Mouse (Mus musculus) macrophage (primary cell): ENCODE measurements at regions not wholly inside any gene's neighbourhood (a gene's known extent, or its start where the extent isn't known, plus 50 kb on each side); places are given as distances from the start of the nearest gene placed in this dataset.
"Not testable (repeated sequence)": the region's sequence is repeated elsewhere in the genome, so short reads cannot be mapped to it uniquely, and the experiment has no call there.

Experiments used
- H3K27ac ChIP-seq: fragments of 350-480 bp; formaldehyde crosslinking; 2 replicates; pipeline ENCODE4 v1.9.0; 2021
- H3K36me3 ChIP-seq: fragments of 350-480 bp; formaldehyde crosslinking; 2 replicates; pipeline ENCODE4 v1.9.0; 2021; ENCODE audit errors: inconsistent target
- H3K4me3 ChIP-seq: fragments of 350-480 bp; formaldehyde crosslinking; 2 replicates; pipeline ENCODE4 v1.9.0; 2021; ENCODE audit errors: inconsistent target
- H3K79me2 ChIP-seq: fragments of 350-480 bp; formaldehyde crosslinking; 2 replicates; pipeline ENCODE4 v1.9.0; 2021; ENCODE audit errors: inconsistent target
- WGBS: methylation state at CpG from one replicate; pipeline ENCODE4 v1.1.7; 2026; ENCODE audit warnings: inconsistent platforms; ENCODE audit not compliant: missing documents; 5-methylcytosine and 5-hydroxymethylcytosine counted together

DNA sequence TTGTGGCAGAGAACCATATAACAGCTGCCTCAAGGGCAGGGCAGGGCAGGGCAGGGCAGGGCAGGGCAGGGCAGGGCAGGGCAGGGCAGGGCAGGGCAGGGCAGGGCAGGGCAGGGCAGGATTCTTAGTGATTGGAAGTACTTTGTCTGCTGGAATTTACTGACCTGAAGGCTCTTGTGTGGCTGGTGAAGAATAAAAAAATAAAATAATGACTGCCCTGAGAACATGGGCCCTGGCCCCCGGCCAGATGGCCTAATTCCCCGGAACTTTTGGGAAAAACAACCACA lies 169.3 kb downstream of the Qk start:
- H3K27ac ChIP-seq, H3K36me3 ChIP-seq, H3K79me2 ChIP-seq, H3K4me3 ChIP-seq: not testable (repeated sequence)
- no CpG with 5 or more reads among the region's 2 CpGs for WGBS

GRCm38 (mm10) chr17:10149682-10150402 lies 169.8 kb downstream of the Qk start:
- H3K36me3 ChIP-seq: no peaks in the 10 kb centered on the region
- no peaks in the 10 kb centered on the region for H3K79me2 ChIP-seq
- WGBS: 91% methylated on average over 8 of the region's 8 CpGs
- H3K4me3 ChIP-seq: no peak overlapping the region
- no peak overlapping the region for H3K27ac ChIP-seq

- no peaks in the 10 kb centered on the region for H3K79me2 ChIP-seq
- 90% methylated on average over 8 of the region's 8 CpGs for WGBS
- H3K36me3 ChIP-seq: no peaks in the 10 kb centered on the region
- no peak overlapping the region for H3K4me3 ChIP-seq
- no peak overlapping the region for H3K27ac ChIP-seq
These were observed 172.5 kb downstream of the Qk start for GRCm38 (mm10) chr17:10147106-10147505.

GRCm38 (mm10) chr17:10146576-10146975 lies 173.1 kb downstream of the Qk start:
- H3K4me3 ChIP-seq: no peak overlapping the region
- no peak overlapping the region for H3K27ac ChIP-seq
- WGBS: 94% methylated on average over 3 of the region's 3 CpGs
- no peaks in the 10 kb centered on the region for H3K79me2 ChIP-seq
- H3K36me3 ChIP-seq: no peaks in the 10 kb centered on the region

DNA sequence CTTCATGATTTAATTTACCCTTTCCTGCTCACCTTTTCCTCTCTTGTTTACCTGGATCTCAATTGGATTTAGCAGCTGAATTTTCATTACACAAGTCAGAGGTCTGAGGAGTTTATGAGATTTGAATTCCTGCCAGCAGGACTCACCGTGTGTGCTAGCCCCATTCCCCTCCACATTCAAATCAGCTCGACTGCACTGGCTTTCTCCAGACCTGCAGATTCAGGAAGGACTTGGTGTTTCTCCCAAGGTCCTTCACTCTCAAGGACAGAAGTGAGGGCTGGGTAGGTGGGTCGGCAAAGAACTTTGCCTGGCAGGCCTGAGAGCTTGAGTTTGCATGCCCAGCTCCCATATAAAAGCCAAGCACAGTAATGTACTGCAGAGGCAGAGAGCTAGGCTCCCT lies 180.8 kb downstream of the Qk start:
- 57% methylated on average over 3 of the region's 3 CpGs for WGBS
- no peaks in the 10 kb centered on the region for H3K36me3 ChIP-seq

DNA sequence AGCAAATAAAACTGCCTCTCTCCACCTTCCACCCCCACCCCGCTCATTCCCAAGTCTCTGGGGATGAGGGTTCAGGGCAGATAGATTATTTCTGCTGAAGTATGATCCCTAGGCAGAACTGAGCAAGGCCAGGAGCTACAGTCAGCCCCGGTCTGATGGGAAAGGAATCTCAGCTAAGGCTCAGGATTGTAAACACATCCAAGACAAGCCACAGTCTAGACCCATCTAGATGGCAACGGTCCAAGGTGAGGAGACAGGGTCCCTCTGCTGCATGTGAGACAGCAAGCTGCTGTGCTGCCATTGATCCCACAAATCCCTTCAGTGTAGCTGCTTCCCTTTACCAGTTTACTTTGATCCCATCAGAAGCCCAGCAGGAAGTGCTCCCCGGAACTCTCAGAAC lies 181.3 kb downstream of the Qk start:
- H3K79me2 ChIP-seq: no peaks in the 10 kb centered on the region
- H3K36me3 ChIP-seq: no peaks in the 10 kb centered on the region
- no peak overlapping the region for H3K27ac ChIP-seq
- no peak overlapping the region for H3K4me3 ChIP-seq
- WGBS: 71% methylated on average over 4 of the region's 4 CpGs

More for the DNA sequence above, 180.8 kb downstream of the Qk start:
- Histone ChIP-seq H3K4me3 (no peak overlapping the region), H3K79me2 (no peaks in the 10 kb centered on the region), H3K27ac (no peak overlapping the region)

DNA sequence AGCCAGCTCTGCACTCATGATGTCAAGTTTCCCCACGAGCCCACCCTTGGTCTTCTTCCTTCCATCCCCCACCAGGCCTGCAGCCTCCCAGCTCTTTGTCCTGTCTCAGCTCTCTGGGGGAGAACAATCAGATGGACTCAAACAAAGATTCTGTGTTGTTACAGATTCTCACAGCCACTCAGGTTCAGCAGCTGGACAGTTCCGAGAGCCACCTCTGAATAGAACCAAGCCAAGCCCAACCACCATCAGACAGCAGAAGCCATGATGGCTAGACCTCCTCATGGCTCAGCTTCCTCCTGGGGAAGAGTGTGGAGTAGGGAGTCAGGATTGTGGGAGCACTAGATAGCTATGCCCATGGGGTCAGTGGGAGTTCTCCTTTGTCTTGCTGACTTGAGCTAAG lies 184.5 kb downstream of the Qk start:
- Histone ChIP-seq H3K36me3 (no peaks in the 10 kb centered on the region), H3K4me3 (no peak overlapping the region), H3K27ac (no peak overlapping the region), H3K79me2 (no peaks in the 10 kb centered on the region)
- WGBS: 71% methylated on average over 2 of the region's 2 CpGs

- H3K27ac ChIP-seq: no peak overlapping the region
- H3K79me2 ChIP-seq: no peaks in the 10 kb centered on the region
- H3K4me3 ChIP-seq: no peak overlapping the region
- no peaks in the 10 kb centered on the region for H3K36me3 ChIP-seq
- 90% methylated on average over 8 of the region's 8 CpGs for WGBS
These were observed 191.1 kb downstream of the Qk start for GRCm38 (mm10) chr17:10128591-10128990.

DNA sequence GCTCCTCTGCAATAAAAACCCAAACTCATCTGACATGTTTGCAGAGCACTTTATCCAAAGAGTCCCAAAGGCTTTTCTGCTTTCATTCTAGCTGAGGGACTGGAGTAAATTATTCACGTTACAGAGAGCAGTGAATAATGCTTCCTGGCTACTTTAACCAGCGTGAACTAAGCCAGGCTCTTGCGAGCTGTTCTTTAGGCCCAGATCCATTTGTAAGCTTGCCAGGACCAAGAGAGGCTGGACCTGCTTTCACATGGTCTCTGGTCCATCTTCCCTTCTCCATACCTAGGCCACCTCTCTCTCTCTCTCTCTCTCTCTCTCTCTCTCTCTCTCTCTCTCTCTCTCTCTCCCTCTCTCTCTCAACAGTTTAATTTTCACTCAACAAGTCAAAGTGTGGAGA lies 197.2 kb downstream of the Qk start:
- WGBS: 88% methylated on average over 3 of the region's 3 CpGs
- Histone ChIP-seq H3K4me3 (no peak overlapping the region), H3K27ac (no peak overlapping the region), H3K79me2 (no peaks in the 10 kb centered on the region), H3K36me3 (no peaks in the 10 kb centered on the region)

- WGBS: 100% methylated on average over 2 of the region's 2 CpGs
- Histone ChIP-seq H3K79me2 (no peaks in the 10 kb centered on the region), H3K27ac (no peak overlapping the region), H3K36me3 (no peaks in the 10 kb centered on the region), H3K4me3 (no peak overlapping the region)
These were observed 207.5 kb downstream of the Qk start for GRCm38 (mm10) chr17:10112118-10112517.

DNA sequence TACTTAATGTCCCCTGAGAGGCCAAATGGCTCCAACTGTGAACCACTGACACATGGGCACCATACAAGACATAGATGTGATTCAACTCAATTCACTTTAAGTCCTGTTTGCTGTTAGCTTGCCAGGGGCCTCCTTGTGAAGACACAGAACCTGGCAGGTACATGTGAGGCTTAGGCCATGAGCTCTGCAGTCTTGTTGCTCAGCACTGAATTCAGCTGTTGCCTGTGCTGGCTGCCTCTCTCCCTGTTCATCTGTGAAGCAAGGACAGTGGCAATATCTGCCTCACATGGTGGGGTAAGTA lies 209.3 kb downstream of the Qk start:
- Histone ChIP-seq H3K27ac (no peak overlapping the region), H3K79me2 (no peaks in the 10 kb centered on the region), H3K36me3 (no peaks in the 10 kb centered on the region), H3K4me3 (no peak overlapping the region)

GRCm38 (mm10) chr17:10109511-10110374 lies 209.9 kb downstream of the Qk start:
- Histone ChIP-seq H3K79me2 (no peaks in the 10 kb centered on the region), H3K27ac (no peak overlapping the region), H3K36me3 (no peaks in the 10 kb centered on the region), H3K4me3 (no peak overlapping the region)
- WGBS: 84% methylated on average over 8 of the region's 8 CpGs

DNA sequence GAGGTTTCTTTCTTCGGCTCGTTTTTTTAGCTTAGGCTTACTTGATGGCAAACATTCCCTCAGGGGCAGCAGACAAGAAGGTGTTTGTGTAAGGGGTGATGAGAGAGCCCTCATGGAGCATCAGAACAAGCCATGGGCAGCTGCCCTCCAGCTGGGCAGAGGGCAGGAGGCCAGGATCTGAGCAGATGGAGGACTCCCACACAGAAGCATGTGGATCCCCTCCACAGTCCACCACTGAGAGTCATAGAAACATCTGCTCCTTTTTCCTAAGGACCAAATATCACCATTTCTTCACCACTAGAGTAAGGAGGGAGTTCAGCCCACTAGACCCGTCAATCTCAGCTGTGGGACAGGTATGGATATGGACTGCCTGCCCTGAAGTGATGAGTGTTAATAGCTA lies 214.4 kb downstream of the Qk start:
- H3K36me3 ChIP-seq: no peaks in the 10 kb centered on the region
- H3K27ac ChIP-seq: no peak overlapping the region
- WGBS: 87% methylated on average over 3 of the region's 3 CpGs
- H3K4me3 ChIP-seq: no peak overlapping the region
- H3K79me2 ChIP-seq: no peaks in the 10 kb centered on the region

GRCm38 (mm10) chr17:10098199-10098598 lies 221.5 kb downstream of the Qk start:
- Histone ChIP-seq H3K79me2 (no peaks in the 10 kb centered on the region), H3K4me3 (no peak overlapping the region), H3K36me3 (no peaks in the 10 kb centered on the region), H3K27ac (no peak overlapping the region)
- whole genome bisulfite sequencing: 77% methylated on average over 4 of the region's 4 CpGs

GRCm38 (mm10) chr17:10097691-10098090 lies 222.0 kb downstream of the Qk start:
- Histone ChIP-seq H3K27ac (no peak overlapping the region), H3K4me3 (no peak overlapping the region)

GRCm38 (mm10) chr17:10095841-10096301 lies 223.8 kb downstream of the Qk start:
- Histone ChIP-seq H3K27ac (no peak overlapping the region), H3K4me3 (no peak overlapping the region), H3K79me2 (no peaks in the 10 kb centered on the region), H3K36me3 (no peaks in the 10 kb centered on the region)
- WGBS: 68% methylated on average over 3 of the region's 3 CpGs

More at GRCm38 (mm10) chr17:10097691-10098090, 222.0 kb downstream of the Qk start:
- Histone ChIP-seq H3K36me3 (no peaks in the 10 kb centered on the region), H3K79me2 (no peaks in the 10 kb centered on the region)
